ENCODE assay signal across 8 mouse cellular contexts in genomic region chr2:180428331-180428730, GRCm38 (mm10). TPM values are rescaled to one million over a fixed set of nuclear protein-coding genes. Genes with fewer than 3 reads are reported as not detected.
DNase-seq lines count a peak whose midpoint lies in the region.

No protein-coding gene starts in this region.

- intact Hi-C loops in left cerebral cortex, postnatal 4 days (cut with DNase I) = no loop called here
- intact Hi-C loops in left cerebral cortex, postnatal 36 days (cut with DNase I) = no loop called here

- DNase-seq in cerebellum, adult 8-10 months = peak; percentile 22
- DNase-seq in cerebellum, adult 9-11 months = no peak
- DNase-seq in left cerebral cortex, postnatal 4 days = peak; percentile 21
- no peak for DNase-seq in left cerebral cortex, postnatal 36 days (ENCODE audit: low spot score in 2 of 2)
- DNase-seq in adipocyte (ENCODE audit: low spot score) = peak; percentile 48
- peak; percentile 50 for DNase-seq in lung, postnatal 36 days
- no peak for DNase-seq in spleen, postnatal 4 days (ENCODE audit: low spot score in 2 of 2)
- no peak for DNase-seq in adrenal gland, adult 2 months

RNA-seq across cellular contexts. Expression of gene Slco4a1, which starts 27.7 kb away (rescaled TPM):
- total RNA-seq in left cerebral cortex, postnatal 4 days (2021) = 1 to 10 TPM; 2.4 to 2.5 TPM
- 1 to 10 TPM; 1.4 to 1.8 TPM for total RNA-seq in left cerebral cortex, postnatal 36 days (2021)
- total RNA-seq in adrenal gland, adult 2 months (2021) = 1 to 10 TPM; 2.7 to 3.0 TPM
- 0.74 and 0.83 TPM in 2 replicates for polyA plus RNA-seq in adrenal gland, adult 2 months (2012; rRNA removed)

Comparison
In these comparisons a context has a peak if more than half of its experiments do, and no peak if none do; other contexts are left out.
1. DNase-seq: peak in cerebellum, adult 8-10 months (single experiment), left cerebral cortex, postnatal 4 days (single experiment), adipocyte (single experiment) and lung, postnatal 36 days (single experiment); none in cerebellum, adult 9-11 months (single experiment), left cerebral cortex, postnatal 36 days (0 of 2), spleen, postnatal 4 days (0 of 2) and adrenal gland, adult 2 months (single experiment).